Mouse (Mus musculus) liver, embryonic 16.5 days (tissue): Measurements from ENCODE around the gene Peli2. TPM values are rescaled to one million over a fixed set of nuclear protein-coding genes. Genes with fewer than 3 reads are reported as not detected.

Source experiments
- ATAC-seq: fragments of 200-750 bp; cut with Nextera tagmentation; 2 replicates; pipeline ENCODE4 v1.8.0; 2017; ENCODE audit warnings: low read depth, mild to moderate bottlenecking, moderate number of reproducible peaks, moderate library complexity
- H3K27ac ChIP-seq: fragments of 300-500 bp; sonication (generic); 2 replicates; pipeline ENCODE4 v1.5.1; 2014; ENCODE audit warnings: mild to moderate bottlenecking, low read length
- H3K27me3 ChIP-seq: fragments of 300-500 bp; sonication (generic); 2 replicates; pipeline ENCODE4 v1.6.1; 2014; ENCODE audit warnings: low read depth, low read length, mixed read lengths; ENCODE audit not compliant: control insufficient read depth, insufficient read depth
- H3K36me3 ChIP-seq: fragments of 300-500 bp; sonication (generic); 2 replicates; pipeline ENCODE4 v1.6.1; 2014; ENCODE audit warnings: mild to moderate bottlenecking; ENCODE audit not compliant: control insufficient read depth, insufficient read depth
- H3K4me1 ChIP-seq: fragments of 300-500 bp; sonication (generic); 2 replicates; pipeline ENCODE4 v1.6.1; 2014; ENCODE audit warnings: low read depth, low read length, mixed read lengths; ENCODE audit not compliant: control insufficient read depth
- H3K4me2 ChIP-seq: fragments of 300-500 bp; sonication (generic); 2 replicates; pipeline ENCODE4 v1.6.1; 2014; ENCODE audit warnings: low read depth, low read length, mixed read lengths
- H3K4me3 ChIP-seq: fragments of 300-500 bp; sonication (generic); 2 replicates; pipeline ENCODE4 v1.5.1; 2014; ENCODE audit warnings: low read depth, mild to moderate bottlenecking, low read length
- H3K9ac ChIP-seq: fragments of 300-500 bp; sonication (generic); 2 replicates; pipeline ENCODE4 v1.6.1; 2014; ENCODE audit warnings: low read depth, low read length
- H3K9me3 ChIP-seq: fragments of 300-500 bp; sonication (generic); replicated peaks from 2 replicates; pipeline ENCODE4 v1.6.1; 2016; ENCODE audit warnings: low read length; ENCODE audit not compliant: control insufficient read depth
- WGBS: fragments of 180-500 bp; shearing (Covaris S2); extraction: QIAGEN DNeasy Blood & Tissue Kit; methylation state at CpG from one replicate; pipeline ENCODE4 v1.1.7; 2014; ENCODE audit not compliant: insufficient replicate concordance; 5-methylcytosine and 5-hydroxymethylcytosine counted together
- polyA plus RNA-seq: library from polyadenylated mRNA; unstranded; fragments of >200 nt; fragmentation: Nextera tagmentation; extraction: Ambion mirVana; gene quantifications from 2 replicates; pipeline ENCODE4 v1.2.1, GENCODE M21; 2015

Gene Peli2
- polyA plus RNA-seq, 1 experiment from 2014 or later: 1.7 TPM

- no peak overlapping the region for H3K4me2 ChIP-seq
- no peaks in the 10 kb centered on the region for H3K36me3 ChIP-seq
- H3K9ac ChIP-seq: no peak overlapping the region
- H3K4me3 ChIP-seq: no peak overlapping the region
- ATAC-seq: no peak
- H3K27me3 ChIP-seq: no peaks in the 10 kb centered on the region
- no peaks in the 10 kb centered on the region for H3K4me1 ChIP-seq
- no peak overlapping the region for H3K27ac ChIP-seq
- 70% methylated on average over 4 of the region's 4 CpGs for WGBS
- no peaks in the 10 kb centered on the region for H3K9me3 ChIP-seq
These were observed 142.5 kb downstream of the Peli2 start for GRCm38 (mm10) chr14:48263146-48263545.

- Histone ChIP-seq H3K9me3 (no peaks in the 10 kb centered on the region), H3K4me1 (no peaks in the 10 kb centered on the region), H3K27me3 (no peaks in the 10 kb centered on the region), H3K36me3 (no peaks in the 10 kb centered on the region), H3K27ac (no peak overlapping the region), H3K4me2 (no peak overlapping the region), H3K4me3 (no peak overlapping the region), H3K9ac (no peak overlapping the region)
- 63% methylated on average over 6 of the region's 6 CpGs for WGBS
- no peak for ATAC-seq
These were observed 146.1 kb downstream of the Peli2 start for GRCm38 (mm10) chr14:48266710-48267109.

GRCm38 (mm10) chr14:48278291-48278690 lies 157.7 kb downstream of the Peli2 start:
- Histone ChIP-seq H3K27me3 (no peaks in the 10 kb centered on the region), H3K4me2 (no peak overlapping the region), H3K4me3 (no peak overlapping the region), H3K27ac (no peak overlapping the region), H3K4me1 (no peaks in the 10 kb centered on the region), H3K9ac (no peak overlapping the region), H3K9me3 (no peaks in the 10 kb centered on the region), H3K36me3 (no peaks in the 10 kb centered on the region)
- ATAC-seq: no peak
- 38% methylated on average over 1 of the region's 1 CpGs for WGBS

- Histone ChIP-seq H3K4me3 (no peak overlapping the region), H3K36me3 (no peaks in the 10 kb centered on the region), H3K9me3 (no peaks in the 10 kb centered on the region), H3K4me2 (no peak overlapping the region), H3K27me3 (no peaks in the 10 kb centered on the region), H3K4me1 (no peaks in the 10 kb centered on the region), H3K9ac (no peak overlapping the region), H3K27ac (no peak overlapping the region)
- whole genome bisulfite sequencing: 48% methylated on average over 5 of the region's 5 CpGs
- ATAC-seq: no peak
These were observed 166.3 kb downstream of the Peli2 start for GRCm38 (mm10) chr14:48286949-48287348.

- H3K9me3 ChIP-seq: no peaks in the 10 kb centered on the region
- ATAC-seq: no peak
- no peak overlapping the region for H3K27ac ChIP-seq
- no peaks in the 10 kb centered on the region for H3K4me1 ChIP-seq
- no peak overlapping the region for H3K9ac ChIP-seq
- 65% methylated on average over 4 of the region's 4 CpGs for WGBS
- no peak overlapping the region for H3K4me3 ChIP-seq
- H3K36me3 ChIP-seq: no peaks in the 10 kb centered on the region
- H3K4me2 ChIP-seq: no peak overlapping the region
- H3K27me3 ChIP-seq: no peaks in the 10 kb centered on the region
These were observed 167.0 kb downstream of the Peli2 start for GRCm38 (mm10) chr14:48287581-48287980.

- Histone ChIP-seq H3K4me3 (no peak overlapping the region), H3K9ac (no peak overlapping the region), H3K36me3 (no peaks in the 10 kb centered on the region), H3K4me1 (no peaks in the 10 kb centered on the region), H3K9me3 (no peaks in the 10 kb centered on the region), H3K27ac (no peak overlapping the region), H3K4me2 (no peak overlapping the region), H3K27me3 (no peaks in the 10 kb centered on the region)
- WGBS: 61% methylated on average over 2 of the region's 2 CpGs
- ATAC-seq: no peak
These were observed 168.0 kb downstream of the Peli2 start for GRCm38 (mm10) chr14:48288600-48288999.

- H3K4me2 ChIP-seq: no peak overlapping the region
- H3K9ac ChIP-seq: no peak overlapping the region
- no peaks in the 10 kb centered on the region for H3K4me1 ChIP-seq
- H3K36me3 ChIP-seq: no peaks in the 10 kb centered on the region
- H3K9me3 ChIP-seq: no peaks in the 10 kb centered on the region
- no peak overlapping the region for H3K27ac ChIP-seq
- ATAC-seq: no peak
- WGBS: 51% methylated on average over 10 of the region's 10 CpGs
- H3K4me3 ChIP-seq: no peak overlapping the region
- no peaks in the 10 kb centered on the region for H3K27me3 ChIP-seq
These were observed 169.3 kb downstream of the Peli2 start for GRCm38 (mm10) chr14:48289602-48290599.

- Histone ChIP-seq H3K27ac (no peak overlapping the region), H3K27me3 (no peaks in the 10 kb centered on the region), H3K4me1 (no peaks in the 10 kb centered on the region), H3K4me2 (no peak overlapping the region), H3K36me3 (no peaks in the 10 kb centered on the region), H3K9me3 (no peaks in the 10 kb centered on the region), H3K4me3 (no peak overlapping the region), H3K9ac (no peak overlapping the region)
- WGBS: 58% methylated on average over 7 of the region's 7 CpGs
- ATAC-seq: no peak
These were observed 172.9 kb downstream of the Peli2 start for GRCm38 (mm10) chr14:48293498-48293897.

GRCm38 (mm10) chr14:48295410-48295809 lies 174.8 kb downstream of the Peli2 start:
- 2% methylated on average over 5 of the region's 5 CpGs for WGBS
- H3K4me2 ChIP-seq: no peak overlapping the region
- no peak for ATAC-seq

More at GRCm38 (mm10) chr14:48295410-48295809, 174.8 kb downstream of the Peli2 start:
- no peaks in the 10 kb centered on the region for H3K36me3 ChIP-seq
- H3K9me3 ChIP-seq: no peaks in the 10 kb centered on the region
- no peak overlapping the region for H3K4me3 ChIP-seq
- no peaks in the 10 kb centered on the region for H3K27me3 ChIP-seq
- no peak overlapping the region for H3K27ac ChIP-seq
- no peaks in the 10 kb centered on the region for H3K4me1 ChIP-seq
- H3K9ac ChIP-seq: no peak overlapping the region
